Mouse (Mus musculus) thymus, adult 2 months (tissue): Measurements from ENCODE around the gene Gm11444.
A peak's percentile ranks its signal among the peaks of the same experiment; 100 is the strongest.

Source experiments
- CTCF ChIP-seq: fragments of 200-500 bp; IDR thresholded peaks from 2 replicates; pipeline ENCODE4 v1.5.1; 2012; ENCODE audit warnings: mild to moderate bottlenecking, control low read depth, low read length, moderate library complexity, borderline replicate concordance; ENCODE audit not compliant: control insufficient read depth, poor library complexity, insufficient read depth; ENCODE audit errors: extremely low read depth
- POLR2A ChIP-seq: fragments of 200-500 bp; IDR thresholded peaks from 2 replicates; pipeline ENCODE4 v1.6.1; 2012; ENCODE audit warnings: mild to moderate bottlenecking, low read length, control low read depth, moderate library complexity; ENCODE audit not compliant: control insufficient read depth, poor library complexity, insufficient read depth; ENCODE audit errors: extremely low read depth

- no peak for TF ChIP-seq POLR2A
- TF ChIP-seq CTCF = peak; percentile 74; the same call in 1 of the 2 replicates
Observed at GRCm38 (mm10) chr11:85823181-85823580, 27.0 kb downstream of the Gm11444 start.
